Mouse (Mus musculus) embryonic facial prominence, embryonic 12.5 days (tissue): ENCODE measurements at regions not wholly inside any gene's neighbourhood (a gene's known extent, or its start where the extent isn't known, plus 50 kb on each side); places are given as distances from the start of the nearest gene placed in this dataset.

Experiments
- ATAC-seq: fragments of 200-750 bp; cut with Nextera tagmentation; 2 replicates; pipeline ENCODE4 v1.8.0; 2017; ENCODE audit not compliant: insufficient number of reproducible peaks, insufficient read depth, low FRiP score, low TSS enrichment
- H3K27ac ChIP-seq: fragments of 300-500 bp; sonication (generic); 2 replicates; pipeline ENCODE4 v1.5.1; 2016; ENCODE audit warnings: mild to moderate bottlenecking
- H3K27me3 ChIP-seq: fragments of 300-500 bp; sonication (generic); 2 replicates; pipeline ENCODE4 v1.6.1; 2016; ENCODE audit warnings: mild to moderate bottlenecking, moderate library complexity
- H3K36me3 ChIP-seq: fragments of 300-500 bp; sonication (generic); 2 replicates; pipeline ENCODE4 v1.6.1; 2016; ENCODE audit warnings: mild to moderate bottlenecking
- H3K4me1 ChIP-seq: fragments of 300-500 bp; sonication (generic); 2 replicates; pipeline ENCODE4 v1.6.1; 2016
- H3K4me2 ChIP-seq: fragments of 300-500 bp; sonication (generic); replicated peaks from 2 replicates; pipeline ENCODE4 v1.6.1; 2016; ENCODE audit warnings: mild to moderate bottlenecking, moderate library complexity
- H3K4me3 ChIP-seq: fragments of 300-500 bp; sonication (generic); 2 replicates; pipeline ENCODE4 v1.5.1; 2016; ENCODE audit warnings: mild to moderate bottlenecking
- H3K9ac ChIP-seq: fragments of 300-500 bp; sonication (generic); 2 replicates; pipeline ENCODE4 v1.6.1; 2016; ENCODE audit warnings: mild to moderate bottlenecking, moderate library complexity
- H3K9me3 ChIP-seq: fragments of 300-500 bp; sonication (generic); 2 replicates; pipeline ENCODE4 v1.6.1; 2016; ENCODE audit warnings: mild to moderate bottlenecking, moderate library complexity
- WGBS: fragments of 180-500 bp; shearing (Covaris S2); methylation state at CpG from one replicate; pipeline ENCODE4 v1.1.7; 2016; 5-methylcytosine and 5-hydroxymethylcytosine counted together

GRCm38 (mm10) chr13:72288381-72289092, 325.0 kb upstream of the Irx1 start:
- H3K9me3 ChIP-seq: no peaks in the 10 kb centered on the region
- H3K4me1 ChIP-seq: peaks cover 14% of the 10 kb centered on the region; the same call in 1 of the 2 replicates
- WGBS: 37% methylated on average over 13 of the region's 13 CpGs
- H3K9ac ChIP-seq: no peak overlapping the region
- ATAC-seq: no peak
- H3K36me3 ChIP-seq: no peaks in the 10 kb centered on the region
- H3K27me3 ChIP-seq: peaks cover 22% of the 10 kb centered on the region
- no peak overlapping the region for H3K4me3 ChIP-seq
- H3K27ac ChIP-seq: no peak overlapping the region
- no peak overlapping the region for H3K4me2 ChIP-seq

GRCm38 (mm10) chr13:72289093-72289501, 325.6 kb upstream of the Irx1 start:
- H3K36me3 ChIP-seq: no peaks in the 10 kb centered on the region
- no peak overlapping the region for H3K27ac ChIP-seq
- no peak overlapping the region for H3K4me3 ChIP-seq
- no peak overlapping the region for H3K9ac ChIP-seq
- H3K4me2 ChIP-seq: no peak overlapping the region
- peaks cover 22% of the 10 kb centered on the region for H3K27me3 ChIP-seq
- ATAC-seq: no peak
- H3K9me3 ChIP-seq: no peaks in the 10 kb centered on the region
- WGBS: 6% methylated on average over 10 of the region's 10 CpGs
- H3K4me1 ChIP-seq: peaks cover 14% of the 10 kb centered on the region; the same call in 1 of the 2 replicates

- no peak for ATAC-seq
- WGBS: 2% methylated on average over 14 of the region's 14 CpGs
- peaks cover 32% of the 10 kb centered on the region for H3K27me3 ChIP-seq
Measured at GRCm38 (mm10) chr13:72292361-72292760, 328.8 kb upstream of the Irx1 start.

GRCm38 (mm10) chr13:72293059-72293694, 329.7 kb upstream of the Irx1 start:
- Histone ChIP-seq H3K36me3 (no peaks in the 10 kb centered on the region), H3K27me3 (peaks cover 35% of the 10 kb centered on the region), H3K4me2 (no peak overlapping the region), H3K9me3 (no peaks in the 10 kb centered on the region), H3K27ac (no peak overlapping the region), H3K4me3 (no peak overlapping the region), H3K4me1 (peaks cover 14% of the 10 kb centered on the region; the same call in 1 of the 2 replicates), H3K9ac (no peak overlapping the region)
- 27% methylated on average over 10 of the region's 10 CpGs for WGBS
- no peak for ATAC-seq

More at GRCm38 (mm10) chr13:72292361-72292760, 328.8 kb upstream of the Irx1 start:
- Histone ChIP-seq H3K9ac (no peak overlapping the region), H3K4me2 (peak overlapping the region; percentile 33), H3K4me1 (peaks cover 14% of the 10 kb centered on the region; the same call in 1 of the 2 replicates), H3K27ac (no peak overlapping the region), H3K36me3 (no peaks in the 10 kb centered on the region), H3K9me3 (no peaks in the 10 kb centered on the region), H3K4me3 (no peak overlapping the region)

- 43% methylated on average over 13 of the region's 13 CpGs for WGBS
- peaks cover 18% of the 10 kb centered on the region for H3K27me3 ChIP-seq
- H3K9me3 ChIP-seq: no peaks in the 10 kb centered on the region
- peaks cover under 1% of the 10 kb centered on the region; the same call in 1 of the 2 replicates for H3K4me1 ChIP-seq
- no peaks in the 10 kb centered on the region for H3K36me3 ChIP-seq
- H3K4me2 ChIP-seq: no peak overlapping the region
- H3K4me3 ChIP-seq: no peak overlapping the region
- H3K27ac ChIP-seq: no peak overlapping the region
- no peak for ATAC-seq
- H3K9ac ChIP-seq: no peak overlapping the region
Measured at GRCm38 (mm10) chr13:72298264-72298870, 330.3 kb upstream of the Irx2 start.

- peaks cover 18% of the 10 kb centered on the region for H3K27me3 ChIP-seq
- no peak overlapping the region for H3K27ac ChIP-seq
- no peaks in the 10 kb centered on the region for H3K4me1 ChIP-seq
- no peak overlapping the region for H3K4me2 ChIP-seq
- ATAC-seq: no peak
- H3K36me3 ChIP-seq: no peaks in the 10 kb centered on the region
- WGBS: 22% methylated on average over 3 of the region's 3 CpGs
- no peak overlapping the region for H3K9ac ChIP-seq
- H3K9me3 ChIP-seq: no peaks in the 10 kb centered on the region
- H3K4me3 ChIP-seq: no peak overlapping the region
Measured at GRCm38 (mm10) chr13:72299660-72300059, 329.0 kb upstream of the Irx2 start.

- no peak overlapping the region for H3K9ac ChIP-seq
- no peak overlapping the region for H3K4me3 ChIP-seq
- no peak overlapping the region for H3K27ac ChIP-seq
- no peaks in the 10 kb centered on the region for H3K9me3 ChIP-seq
- no peak overlapping the region for H3K4me2 ChIP-seq
- H3K4me1 ChIP-seq: no peaks in the 10 kb centered on the region
- peaks cover 18% of the 10 kb centered on the region for H3K27me3 ChIP-seq
- H3K36me3 ChIP-seq: no peaks in the 10 kb centered on the region
- WGBS: 75% methylated on average over 7 of the region's 7 CpGs
- ATAC-seq: no peak
Measured at GRCm38 (mm10) chr13:72301114-72301513, 327.5 kb upstream of the Irx2 start.

- Histone ChIP-seq H3K9ac (no peak overlapping the region), H3K4me1 (no peaks in the 10 kb centered on the region), H3K9me3 (no peaks in the 10 kb centered on the region), H3K27me3 (peaks cover 16% of the 10 kb centered on the region), H3K4me2 (no peak overlapping the region), H3K36me3 (no peaks in the 10 kb centered on the region), H3K4me3 (no peak overlapping the region), H3K27ac (no peak overlapping the region)
- 79% methylated on average over 15 of the region's 15 CpGs for WGBS
- no peak for ATAC-seq
Measured at GRCm38 (mm10) chr13:72301841-72302240, 326.8 kb upstream of the Irx2 start.

GRCm38 (mm10) chr13:72302436-72303125, 326.0 kb upstream of the Irx2 start:
- 80% methylated on average over 19 of the region's 19 CpGs for WGBS
- no peak for ATAC-seq
- no peak overlapping the region for H3K27ac ChIP-seq
- no peak overlapping the region for H3K4me3 ChIP-seq
- no peaks in the 10 kb centered on the region for H3K4me1 ChIP-seq
- peaks cover 10% of the 10 kb centered on the region for H3K27me3 ChIP-seq
- H3K4me2 ChIP-seq: no peak overlapping the region
- H3K9ac ChIP-seq: no peak overlapping the region
- H3K36me3 ChIP-seq: no peaks in the 10 kb centered on the region
- H3K9me3 ChIP-seq: no peaks in the 10 kb centered on the region

GRCm38 (mm10) chr13:72303126-72303760, 325.4 kb upstream of the Irx2 start:
- no peak for ATAC-seq
- Histone ChIP-seq H3K4me1 (no peaks in the 10 kb centered on the region), H3K27ac (no peak overlapping the region), H3K4me2 (no peak overlapping the region), H3K27me3 (peaks cover 9% of the 10 kb centered on the region), H3K36me3 (no peaks in the 10 kb centered on the region), H3K9me3 (no peaks in the 10 kb centered on the region), H3K9ac (no peak overlapping the region), H3K4me3 (no peak overlapping the region)
- 65% methylated on average over 15 of the region's 15 CpGs for WGBS

GRCm38 (mm10) chr13:72324041-72324690, 304.5 kb upstream of the Irx2 start:
- no peaks in the 10 kb centered on the region for H3K4me1 ChIP-seq
- no peak overlapping the region for H3K9ac ChIP-seq
- no peak overlapping the region for H3K4me3 ChIP-seq
- no peak overlapping the region for H3K4me2 ChIP-seq
- ATAC-seq: no peak
- no peaks in the 10 kb centered on the region for H3K9me3 ChIP-seq
- H3K36me3 ChIP-seq: no peaks in the 10 kb centered on the region
- H3K27me3 ChIP-seq: no peaks in the 10 kb centered on the region
- 48% methylated on average over 10 of the region's 10 CpGs for WGBS
- no peak overlapping the region for H3K27ac ChIP-seq
